Mouse (Mus musculus): ENCODE data around the gene Spg7.
A peak's percentile ranks its signal among the peaks of the same experiment; 100 is the strongest.
"Not testable (repeated sequence)": the region's sequence is repeated elsewhere in the genome, so short reads cannot be mapped to it uniquely, and the experiment has no call there.

The Spg7 gene

DNA sequence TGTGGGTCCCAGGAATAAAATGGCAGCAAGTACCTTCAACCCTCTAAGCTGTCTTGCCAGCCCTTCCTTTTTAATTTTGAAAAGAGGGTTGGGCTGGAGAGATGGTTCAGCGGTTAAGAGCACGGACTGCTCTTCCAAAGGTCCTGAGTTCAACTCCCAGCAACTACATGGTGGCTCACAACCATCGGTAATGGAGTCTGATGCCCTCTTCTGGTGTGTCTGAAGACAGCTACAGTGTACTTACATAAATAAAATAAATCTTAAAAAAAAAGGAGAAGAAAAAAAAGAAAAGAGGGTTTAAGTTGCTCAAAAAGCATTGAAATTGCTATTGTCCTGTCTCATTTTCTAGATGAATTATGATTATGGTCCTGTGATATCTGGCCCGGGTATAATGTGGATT, 38.5 kb downstream of the Spg7 start:
- no peak for DNase-seq (ENCODE audit: low spot score)

DNA sequence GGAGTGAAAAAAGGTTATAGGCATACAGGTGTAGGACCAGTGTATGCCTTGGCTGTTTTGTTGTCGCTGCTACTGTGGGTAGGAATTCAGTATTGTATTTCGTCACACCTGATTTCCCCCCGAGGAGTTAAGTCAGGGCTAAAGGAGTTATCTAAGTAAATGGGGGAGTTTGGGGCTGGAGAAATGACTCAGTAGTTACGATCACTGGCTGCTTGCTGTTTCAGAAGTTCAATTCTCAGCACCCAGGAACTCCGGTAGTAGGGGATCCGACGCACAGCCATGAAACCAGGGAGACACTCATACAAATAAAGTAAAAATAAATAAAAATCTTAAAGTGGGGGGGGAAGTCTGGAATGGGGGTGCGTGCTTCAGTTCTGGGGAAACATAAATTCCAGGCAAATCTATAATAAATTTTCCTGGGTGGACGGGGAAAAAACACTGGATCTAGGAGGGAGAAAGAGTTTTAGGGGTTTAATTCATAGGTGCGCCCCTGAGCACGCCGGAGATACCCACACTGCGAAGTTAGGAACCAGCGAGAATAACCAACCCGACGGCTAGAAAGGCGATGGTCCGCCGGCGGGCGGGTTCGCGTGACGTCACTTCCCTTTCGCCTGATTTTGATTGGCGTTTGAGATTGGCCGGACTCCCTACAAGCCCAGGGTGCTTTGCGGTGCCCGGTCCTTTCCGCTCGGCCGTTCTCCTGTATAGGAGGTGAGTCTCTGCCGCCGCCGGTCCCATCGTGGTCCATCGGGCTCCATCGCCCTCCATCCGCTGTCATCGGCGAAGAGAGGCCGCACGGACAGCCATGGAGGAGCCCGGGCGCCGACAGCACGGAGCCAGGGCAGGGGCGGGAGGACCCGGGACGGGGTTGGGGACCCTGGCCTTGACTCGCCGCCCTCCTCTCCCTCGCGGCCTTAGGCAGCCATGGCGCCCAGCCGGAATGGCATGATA, 39.3 kb downstream of the Spg7 start, which contains the start of gene Rpl13:
Gene Rpl13, plus strand, starts transcription at position 616 of the 951 bp plus-strand sequence.
- DNase-seq (ENCODE audit: low spot score) = peak; percentile 91

DNA sequence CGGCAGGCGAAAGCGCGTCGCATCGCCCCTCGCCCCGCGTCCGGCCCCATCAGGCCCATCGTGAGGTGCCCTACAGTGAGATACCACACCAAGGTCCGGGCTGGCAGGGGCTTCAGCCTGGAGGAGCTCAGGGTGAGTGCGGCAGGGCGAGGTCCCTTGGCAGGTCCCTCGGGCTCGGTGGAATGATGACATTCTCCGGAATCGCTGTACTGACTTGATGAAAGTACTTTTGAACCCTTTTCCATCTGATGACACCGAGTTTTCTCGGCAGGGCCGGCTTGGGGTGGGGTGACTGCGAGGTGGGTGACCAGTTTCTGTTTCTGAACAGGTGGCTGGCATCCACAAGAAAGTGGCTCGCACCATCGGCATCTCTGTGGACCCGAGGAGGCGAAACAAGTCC, 40.1 kb downstream of the Spg7 start:
- not testable (repeated sequence) for DNase-seq (ENCODE audit: low spot score)

DNA sequence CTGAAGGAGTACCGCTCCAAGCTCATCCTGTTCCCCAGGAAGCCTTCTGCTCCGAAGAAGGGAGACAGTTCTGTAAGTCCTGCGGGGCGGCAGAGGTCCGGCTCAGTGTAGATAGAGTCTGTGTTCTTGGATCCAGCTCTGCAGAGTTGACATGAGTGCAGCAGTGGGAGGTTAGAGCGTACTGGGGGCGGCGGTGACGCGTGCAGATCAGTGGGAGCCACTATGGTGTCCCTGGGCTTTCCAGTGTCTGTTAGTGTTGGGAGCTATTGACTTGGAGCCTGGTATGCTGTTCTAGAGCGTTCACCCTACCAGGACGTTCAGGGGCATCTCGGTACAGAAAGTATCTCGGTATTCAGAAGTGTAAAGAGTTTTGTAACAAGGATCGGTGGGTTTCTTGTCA, 40.5 kb downstream of the Spg7 start:
- DNase-seq (ENCODE audit: low spot score) = no peak

DNA sequence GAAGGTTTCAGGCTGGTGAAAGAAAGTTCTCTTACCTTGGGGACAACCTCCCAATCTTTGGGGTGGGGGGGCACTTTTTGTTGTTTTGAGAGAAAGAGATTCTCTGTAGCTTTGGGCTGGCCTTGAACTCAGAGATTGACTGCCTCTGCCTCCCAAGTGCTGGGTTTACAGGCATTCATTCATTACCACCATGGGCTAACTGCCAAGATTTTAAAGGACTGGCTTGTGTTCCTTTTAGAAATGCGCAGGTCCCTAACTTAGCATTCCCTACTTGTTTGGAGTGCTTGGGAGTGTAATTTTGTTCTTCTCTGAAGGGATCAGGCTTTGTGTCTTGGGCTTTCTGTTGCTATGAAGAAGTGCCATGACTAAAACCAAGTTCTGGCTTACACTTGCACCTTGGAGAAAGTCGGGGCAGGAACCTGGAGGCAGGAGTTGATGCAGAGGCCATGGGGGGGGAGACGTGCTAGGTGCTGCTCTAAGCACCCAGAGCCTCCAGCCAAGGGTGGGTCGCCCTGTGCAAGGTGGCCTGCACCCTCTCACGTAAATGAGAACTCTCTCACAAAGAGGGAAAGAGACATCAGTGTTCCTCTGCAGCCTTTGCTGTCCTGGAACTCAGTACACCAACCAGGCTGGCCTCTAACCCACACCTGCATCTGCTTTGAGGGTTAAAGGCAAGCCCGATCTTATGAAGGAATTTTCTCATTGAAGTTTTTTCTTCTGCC, 41.5 kb downstream of the Spg7 start:
- DNase-seq (ENCODE audit: low spot score) = no peak

DNA sequence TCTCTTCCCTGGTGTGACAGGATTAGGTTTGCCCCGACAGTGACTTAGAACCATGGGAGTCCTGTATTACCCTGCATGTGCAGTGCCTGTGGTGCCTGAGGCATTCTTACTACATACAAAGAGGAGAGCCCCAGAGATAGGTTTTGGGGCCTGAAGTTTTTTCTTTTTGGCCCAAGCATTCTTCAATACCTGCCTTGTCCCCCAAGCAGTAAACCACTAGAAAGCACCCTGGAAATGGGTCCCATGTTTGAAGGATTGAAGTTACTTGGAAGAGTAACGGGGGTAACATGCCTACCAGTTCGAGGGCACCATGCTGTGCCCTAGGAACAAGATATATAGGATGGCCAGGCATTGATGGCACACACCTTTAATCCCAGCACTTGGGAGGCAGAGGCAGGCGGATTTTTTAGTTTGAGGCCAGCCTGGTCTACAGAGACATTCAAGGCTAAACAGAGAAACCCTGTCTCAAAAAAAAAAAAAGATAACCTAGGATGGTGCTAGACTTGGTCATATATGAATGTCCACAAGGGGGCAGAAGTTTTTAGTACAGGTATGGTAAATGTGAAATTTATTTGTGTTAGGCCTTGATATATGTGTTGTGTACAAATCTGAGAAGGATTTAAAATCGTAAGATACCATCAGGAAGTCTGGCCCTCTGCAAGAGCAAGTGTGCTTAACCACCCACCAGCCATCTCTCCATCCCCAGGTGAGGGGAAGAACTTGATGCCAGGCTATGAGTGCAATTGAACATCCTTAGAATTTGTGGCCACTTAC, 43.0 kb downstream of the Spg7 start:
- DNase-seq (ENCODE audit: low spot score) = no peak

DNA sequence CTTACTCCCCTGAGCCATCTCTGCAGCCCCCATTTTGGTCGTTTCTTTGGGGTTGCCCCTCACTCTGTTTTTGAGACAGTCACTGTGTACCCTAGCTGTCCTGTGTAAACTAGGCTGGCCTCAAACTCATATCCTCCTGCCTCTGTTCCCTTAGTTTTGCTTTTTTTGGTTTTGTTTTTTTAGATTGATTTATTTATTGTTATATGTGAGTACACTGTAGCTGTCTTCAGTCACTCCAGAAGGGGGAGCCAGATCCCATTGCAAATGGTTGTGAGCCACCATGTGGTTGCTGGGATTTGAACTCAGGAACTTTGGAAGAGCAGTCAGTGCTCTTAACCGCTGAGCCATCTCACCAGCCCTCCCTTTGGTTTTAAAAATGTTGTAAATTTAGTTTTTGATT, 43.8 kb downstream of the Spg7 start:
- no peak for DNase-seq (ENCODE audit: low spot score)

DNA sequence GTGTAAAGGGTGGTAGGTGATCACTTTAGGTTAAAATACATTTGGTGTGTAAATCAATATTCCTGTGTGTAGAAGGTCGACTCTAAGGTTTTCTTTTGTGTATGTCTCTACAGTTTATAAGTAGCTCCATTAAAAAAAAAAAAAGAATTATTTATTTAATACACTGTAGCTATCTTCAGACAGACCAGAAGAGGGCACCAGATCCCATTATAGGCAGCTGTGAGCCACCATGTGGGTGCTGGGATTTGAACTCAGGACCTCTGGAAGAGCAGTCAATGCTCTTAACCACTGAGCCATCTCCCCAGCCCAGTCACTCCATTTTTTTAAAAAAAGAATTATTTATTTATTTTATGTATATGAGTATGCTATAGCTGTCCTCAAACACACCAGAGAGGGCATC, 45.3 kb downstream of the Spg7 start:
- no peak for DNase-seq (ENCODE audit: low spot score)

DNA sequence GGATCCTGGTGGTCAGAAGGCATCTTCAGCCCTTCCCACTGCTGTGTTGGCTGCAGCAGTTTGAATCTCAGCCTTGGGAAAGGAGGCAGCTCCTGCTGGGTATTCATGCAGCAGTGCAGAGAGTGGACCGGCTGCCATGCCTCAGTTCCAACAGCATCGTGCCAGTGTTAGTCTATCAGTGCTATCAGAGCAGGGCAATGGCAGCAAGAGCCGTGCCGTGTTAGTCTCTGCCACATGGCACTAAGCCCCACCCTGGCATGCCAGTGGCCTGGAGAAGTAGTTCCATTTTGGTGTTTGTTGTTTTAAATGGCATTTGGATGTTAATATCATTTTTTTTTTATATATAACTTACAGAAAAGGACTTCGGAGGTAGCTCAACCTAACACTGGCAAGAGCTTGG, 46.2 kb downstream of the Spg7 start:
- DNase-seq (ENCODE audit: low spot score) = no peak

DNA sequence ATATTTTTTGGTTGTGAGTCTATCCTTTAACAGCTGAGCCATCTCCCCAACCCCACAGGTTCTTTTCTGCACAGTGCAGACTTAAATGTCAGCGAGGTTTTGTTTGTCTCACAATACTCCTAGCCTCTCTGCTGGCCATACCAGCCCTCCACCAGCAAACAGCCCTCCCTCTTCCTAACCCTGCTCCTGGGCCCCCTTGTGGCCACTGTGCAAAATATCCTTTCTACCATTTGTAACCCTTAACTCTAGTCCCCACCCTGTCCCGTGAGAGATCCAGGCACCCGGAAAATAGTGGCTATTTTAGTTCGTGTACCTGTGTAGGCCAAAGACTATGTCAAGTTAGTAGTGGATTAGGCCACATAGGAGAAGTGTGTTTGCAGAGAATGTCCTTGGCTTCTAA, 47.9 kb downstream of the Spg7 start:
- DNase-seq (ENCODE audit: low spot score) = no peak

DNA sequence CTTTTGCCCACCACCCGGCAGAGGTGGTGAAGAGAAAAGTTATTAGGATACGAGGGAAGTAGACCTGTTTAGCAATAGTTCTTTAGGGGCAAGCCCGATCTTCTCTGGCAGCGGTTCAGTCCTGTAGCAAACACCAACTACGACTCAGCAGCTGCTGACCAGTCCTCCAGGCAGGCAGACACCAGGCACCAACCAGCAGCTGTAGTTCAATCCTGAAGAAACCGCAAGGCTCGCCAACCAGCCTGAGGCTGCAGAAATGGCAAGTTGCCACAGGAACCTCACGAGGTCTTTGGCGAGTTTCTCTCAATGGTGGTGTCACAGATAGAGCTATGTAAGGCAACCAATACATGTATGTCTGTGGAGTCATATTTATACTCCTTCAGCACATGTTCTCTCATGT, 50.1 kb downstream of the Spg7 start:
- no peak for DNase-seq (ENCODE audit: low spot score)

DNA sequence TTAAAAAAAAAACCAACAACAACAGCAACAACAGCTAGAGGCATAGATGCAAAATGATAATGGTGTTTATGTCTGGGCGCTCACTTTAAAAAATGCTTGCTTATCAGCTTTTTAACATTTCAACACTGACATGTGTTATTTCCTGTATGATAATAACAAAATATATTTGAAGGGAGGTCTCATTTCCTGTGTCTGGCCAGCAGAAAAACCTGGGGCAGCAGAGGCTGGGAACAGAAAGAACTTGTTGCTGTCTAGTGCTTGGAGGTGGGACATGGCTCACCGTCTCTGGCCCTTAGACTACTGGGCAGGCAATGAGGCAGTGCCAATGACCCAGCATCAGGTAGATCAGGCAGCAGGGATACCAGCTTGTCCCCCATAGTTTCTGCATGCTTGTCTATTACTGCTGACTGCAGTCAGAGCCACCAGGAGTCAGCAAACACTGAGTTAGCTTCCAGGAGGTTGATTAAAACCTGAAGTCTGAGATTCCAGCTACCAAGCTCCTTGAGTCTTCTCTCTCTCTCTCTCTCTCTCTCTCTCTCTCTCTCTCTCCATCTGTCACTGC, 51.2 kb downstream of the Spg7 start:
- DNase-seq (ENCODE audit: low spot score) = no peak

DNA sequence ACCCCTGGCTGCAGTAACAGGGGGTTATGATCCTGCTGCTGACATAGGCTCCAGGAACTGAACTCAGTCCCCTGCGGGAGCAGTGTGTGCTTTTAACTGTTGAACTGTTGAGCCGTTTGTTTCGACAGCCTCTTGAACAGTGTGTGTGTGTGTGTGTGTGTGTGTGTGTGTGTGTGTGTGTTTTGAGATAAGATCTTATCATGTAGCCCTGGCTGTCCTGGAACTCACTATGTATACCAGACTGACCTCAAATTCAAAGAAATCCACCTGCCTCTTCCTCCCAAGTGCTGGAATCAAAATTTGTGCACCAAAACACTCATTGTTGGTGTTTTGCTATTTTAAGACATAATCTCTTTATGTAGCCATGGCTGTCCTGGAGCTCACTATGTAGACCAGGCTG, 51.9 kb downstream of the Spg7 start:
- DNase-seq (ENCODE audit: low spot score) = no peak

DNA sequence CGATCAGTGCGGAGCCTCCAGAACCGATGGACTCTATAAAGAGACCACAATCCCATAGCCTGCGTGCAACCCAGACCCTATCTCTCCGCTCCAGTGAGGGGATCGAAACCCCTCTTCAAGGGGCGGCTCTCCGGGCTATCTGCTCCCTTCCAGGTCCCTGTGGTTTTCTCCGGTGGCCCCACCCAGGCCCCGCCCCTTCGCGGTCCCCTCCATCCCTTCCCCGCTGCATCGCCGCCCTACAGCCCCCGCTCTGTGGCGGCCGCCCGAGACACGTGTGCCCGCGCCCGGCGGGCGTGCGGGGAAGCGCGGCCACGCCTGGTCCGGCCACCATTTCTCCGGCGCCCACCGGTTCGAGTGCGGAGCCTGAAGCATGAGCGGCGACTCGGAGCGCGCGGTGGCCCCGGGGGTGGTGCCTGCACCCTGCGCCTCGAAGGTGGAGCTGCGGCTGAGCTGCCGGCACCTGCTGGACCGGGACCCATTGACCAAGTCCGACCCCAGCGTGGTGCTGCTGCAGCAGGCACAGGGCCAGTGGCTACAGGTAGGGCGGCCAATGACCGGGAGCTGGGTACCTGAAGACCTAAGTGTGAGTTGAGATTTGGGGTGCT, 54.5 kb downstream of the Spg7 start, which contains the start of gene Cpne7:
Gene Cpne7, plus strand, starts transcription at position 248 of the 605 bp plus-strand sequence.
- DNase-seq (ENCODE audit: low spot score) = no peak

DNA sequence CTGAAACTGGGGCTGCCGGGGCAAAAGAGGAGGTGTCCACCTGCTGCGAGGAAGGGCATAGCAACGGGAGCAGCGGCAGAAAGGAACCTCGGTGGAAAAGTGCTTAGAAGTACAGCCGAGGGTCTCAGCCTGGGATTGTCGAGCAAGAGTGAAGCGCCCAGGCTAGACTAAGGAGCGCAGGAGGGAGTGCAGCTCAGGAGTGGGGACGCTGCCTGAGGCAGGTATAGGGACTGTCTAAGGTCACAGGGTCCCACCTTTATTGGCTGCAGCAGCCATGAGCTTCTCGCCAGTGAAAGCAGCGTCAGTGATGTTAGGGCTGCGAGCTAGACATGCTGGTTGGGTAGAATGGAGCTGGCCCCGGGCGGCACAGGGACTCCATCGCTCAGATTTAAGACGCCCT, 55.0 kb downstream of the Spg7 start:
- no peak for DNase-seq (ENCODE audit: low spot score)

DNA sequence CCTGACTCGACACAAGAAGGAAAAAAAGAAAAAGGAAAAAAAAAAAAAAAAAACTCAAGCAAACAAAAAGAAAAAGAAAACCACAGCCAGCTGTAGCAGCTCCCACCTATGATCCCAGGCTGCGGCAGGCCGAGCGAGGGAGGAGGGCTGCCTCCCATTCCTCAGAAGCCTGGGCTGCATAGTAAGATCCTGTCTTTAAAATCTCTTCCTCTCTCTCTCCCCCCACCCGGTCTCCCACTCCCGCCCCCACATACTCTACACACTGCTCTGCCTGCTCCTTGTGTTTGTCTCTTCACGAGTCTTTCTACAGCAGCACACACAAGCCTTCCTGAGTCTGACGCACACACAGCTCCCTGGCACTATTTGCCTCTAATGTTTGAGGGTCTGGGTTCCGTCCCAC, 59.3 kb downstream of the Spg7 start:
- DNase-seq (ENCODE audit: low spot score) = no peak

DNA sequence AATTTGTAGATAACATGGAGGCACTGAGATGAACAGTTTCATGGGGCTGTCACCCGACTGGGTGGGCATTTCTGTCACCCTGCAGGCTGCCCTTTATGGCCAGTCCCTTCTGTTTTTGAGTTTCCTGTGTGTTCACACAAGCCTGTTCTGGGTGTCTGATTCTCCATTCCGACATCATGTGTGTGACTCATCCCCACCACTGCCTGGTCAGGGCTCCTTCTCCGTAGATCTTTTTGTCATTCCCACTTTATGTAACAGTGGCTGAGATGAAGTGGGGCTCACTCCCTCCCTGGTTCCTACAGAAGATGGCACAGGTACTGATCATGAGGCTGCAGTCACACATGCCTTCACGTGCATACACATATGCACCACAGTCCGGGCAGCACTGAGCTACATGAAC, 59.9 kb downstream of the Spg7 start:
- DNase-seq (ENCODE audit: low spot score) = no peak

DNA sequence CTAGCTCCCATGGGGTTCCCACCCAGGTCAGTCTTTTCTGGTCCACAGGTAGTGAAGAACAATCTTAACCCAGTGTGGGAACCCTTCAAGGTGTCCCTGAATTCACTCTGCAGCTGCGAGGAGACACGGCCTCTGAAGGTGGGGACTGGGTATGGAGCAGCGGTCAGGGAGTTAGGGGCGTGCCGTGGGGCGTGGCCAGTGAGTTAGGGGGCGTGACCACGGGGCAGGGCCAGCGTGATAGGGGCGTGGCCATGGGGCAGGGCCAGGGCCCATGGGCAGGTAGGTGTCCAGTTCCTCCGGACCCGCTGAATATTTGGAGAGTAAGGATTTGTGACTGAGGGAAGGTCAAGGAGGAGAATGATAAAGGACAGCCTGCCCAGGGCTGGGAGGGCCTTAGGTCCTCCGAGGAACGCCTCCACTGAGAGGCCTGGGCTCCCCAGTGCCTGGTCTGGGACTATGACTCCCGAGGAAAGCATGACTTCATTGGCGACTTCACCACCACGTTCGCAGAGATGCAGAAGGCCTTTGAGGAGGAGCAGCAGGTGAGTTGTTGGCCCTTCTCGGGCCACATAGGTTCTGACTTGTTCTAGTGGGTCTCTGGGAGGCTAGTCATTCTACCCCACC, 63.6 kb downstream of the Spg7 start:
- no peak for DNase-seq (ENCODE audit: low spot score)

DNA sequence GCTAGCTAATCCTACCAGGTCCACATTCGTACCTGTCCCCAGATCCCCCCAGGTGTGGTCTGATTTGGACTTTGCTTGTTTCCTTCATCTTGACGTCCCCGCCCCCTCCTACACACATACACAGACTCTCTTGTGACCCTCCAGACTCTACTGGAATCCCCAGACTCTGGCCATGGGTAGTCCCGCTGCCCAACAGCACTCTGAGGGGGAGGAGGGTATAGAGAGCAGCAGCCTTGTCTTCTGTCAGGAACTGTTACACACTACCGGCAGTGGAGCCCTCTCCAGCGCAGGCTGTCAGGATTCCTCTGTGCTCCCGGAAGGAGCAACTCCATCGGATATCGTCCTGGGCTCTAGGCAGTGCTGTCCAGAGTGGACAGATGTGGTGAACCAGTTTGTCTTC, 68.3 kb downstream of the Spg7 start:
- DNase-seq (ENCODE audit: low spot score) = no peak

DNA sequence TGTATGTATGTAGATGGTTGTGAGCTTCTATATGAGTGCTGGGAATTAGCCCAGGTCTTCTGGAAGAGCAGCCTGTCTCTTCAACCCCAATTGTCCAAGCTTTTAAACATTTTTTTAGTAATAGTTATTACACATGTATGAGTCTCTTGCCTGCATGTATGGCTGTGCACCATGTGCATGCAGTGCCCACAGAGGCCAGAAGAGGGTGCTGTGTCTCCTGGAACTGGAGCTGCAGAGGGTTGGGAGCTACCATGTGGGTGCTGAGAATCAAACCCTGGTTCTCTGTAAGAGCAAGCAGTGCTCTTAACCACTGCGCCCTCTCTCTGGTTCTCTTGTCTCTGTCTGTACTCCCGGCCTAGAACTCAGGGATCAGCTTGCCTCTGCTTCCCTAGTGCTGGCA, 70.2 kb downstream of the Spg7 start:
- DNase-seq (ENCODE audit: low spot score) = no peak

DNA sequence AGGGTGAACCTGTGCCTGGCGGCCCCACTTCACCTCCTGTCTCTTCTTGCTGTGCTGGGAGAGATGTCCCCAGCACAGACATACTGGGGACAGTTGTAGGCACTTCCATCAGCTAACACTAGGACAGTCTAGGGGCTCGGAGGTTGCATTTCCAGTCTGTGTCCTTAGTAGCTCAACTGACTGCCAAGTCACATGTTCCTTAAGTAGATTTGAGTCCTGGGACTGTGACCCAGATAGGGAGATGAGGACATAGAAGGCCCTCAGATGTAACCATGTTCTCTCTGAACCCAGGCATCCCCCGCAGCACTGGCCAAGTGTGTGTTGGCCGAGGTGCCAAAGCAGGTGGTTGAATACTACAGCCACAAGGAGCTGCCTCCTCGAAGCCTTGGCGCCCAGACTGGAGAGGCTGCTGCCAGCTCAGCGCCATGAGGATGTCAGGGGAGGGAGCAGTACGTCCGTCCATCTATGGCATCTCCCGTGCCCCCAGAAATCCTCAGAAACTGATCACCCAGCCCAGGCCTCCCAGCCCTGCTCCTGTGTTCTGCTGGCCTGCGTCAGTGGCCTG, 71.5 kb downstream of the Spg7 start:
- no peak for DNase-seq (ENCODE audit: low spot score)

Data from urinary bladder, postnatal 10 days (tissue).